Mouse (Mus musculus): ENCODE measurements around the gene Svep1.

GRCm38 (mm10) chr4:58086738-58087137 is 119.9 kb downstream of the Svep1 start:
- TF ChIP-seq EP300 (IDR thresholded peaks at IDR 0.05; ENCODE audit: insufficient read depth, low read depth, low read length) (no peak), CTCF (IDR thresholded peaks at IDR 0.05) (no peak), POLR2A (IDR thresholded peaks at IDR 0.05; ENCODE audit: insufficient read depth, low read depth, low read length) (no peak)

Measured in heart, adult 2 months (tissue).